Mouse (Mus musculus) MEL (cell line): ENCODE results near the gene Bhmt2.

Experiments used
- BHLHE40 ChIP-seq: IDR thresholded peaks from 2 replicates; pipeline ENCODE4 v1.6.1; 2012; ENCODE audit warnings: low read depth, mild to moderate bottlenecking, inconsistent platforms, low read length, improper control_type of control experiment, borderline replicate concordance
- CTCF ChIP-seq, 3 experiments: IDR thresholded peaks in 2 of 3; conservative IDR thresholded peaks in 1 of 3; 2 replicates each; pipeline ENCODE4 v1.5.1; 2011 to 2012; ENCODE audit warnings: low read length in 3 of 3, low read depth in 2 of 3, mild to moderate bottlenecking in 2 of 3, improper control_type of control experiment in 1 of 3, inconsistent platforms in 1 of 3, mixed read lengths in 1 of 3, moderate library complexity in 1 of 3; ENCODE audit not compliant: control insufficient read depth in 1 of 3, insufficient read depth in 1 of 3, poor library complexity in 1 of 3, severe bottlenecking in 1 of 3
- E2F4 ChIP-seq: IDR thresholded peaks from 2 replicates; pipeline ENCODE4 v1.6.1; 2011; ENCODE audit warnings: low read depth, low read length, improper control_type of control experiment, borderline replicate concordance
- MAFK ChIP-seq: IDR thresholded peaks from 2 replicates; pipeline ENCODE4 v1.6.1; 2011; ENCODE audit warnings: low read depth, mild to moderate bottlenecking, low read length, improper control_type of control experiment, borderline replicate concordance
- MAX ChIP-seq: IDR thresholded peaks from 2 replicates; pipeline ENCODE4 v1.6.1; 2011; ENCODE audit warnings: low read length, improper control_type of control experiment
- MYC ChIP-seq: IDR thresholded peaks from 2 replicates; pipeline ENCODE4 v1.6.1; 2011; ENCODE audit warnings: low read depth, mild to moderate bottlenecking, low read length, improper control_type of control experiment, moderate library complexity
- POLR2A ChIP-seq, 2 experiments: IDR thresholded peaks; 2 replicates each; pipeline ENCODE4 v1.6.1; 2011 to 2012; ENCODE audit warnings: low read length in 2 of 2, mild to moderate bottlenecking in 2 of 2, control low read depth in 1 of 2, improper control_type of control experiment in 1 of 2, low read depth in 1 of 2, moderate library complexity in 1 of 2; ENCODE audit not compliant: control insufficient read depth in 1 of 2, insufficient read depth in 1 of 2, poor library complexity in 1 of 2
- TAL1 ChIP-seq: IDR thresholded peaks from 2 replicates; pipeline ENCODE4 v1.6.1; 2012; ENCODE audit warnings: mild to moderate bottlenecking, inconsistent platforms, low read length, moderate library complexity, mixed read lengths
- USF1 ChIP-seq: IDR thresholded peaks from 2 replicates; pipeline ENCODE4 v1.6.1; 2014; ENCODE audit warnings: low read depth, mild to moderate bottlenecking, inconsistent platforms, low read length, improper control_type of control experiment, moderate library complexity
- ZKSCAN1 ChIP-seq: IDR thresholded peaks from 2 replicates; pipeline ENCODE4 v1.6.1; 2012; ENCODE audit warnings: low read depth, mild to moderate bottlenecking, inconsistent platforms, low read length, improper control_type of control experiment, moderate library complexity

DNA sequence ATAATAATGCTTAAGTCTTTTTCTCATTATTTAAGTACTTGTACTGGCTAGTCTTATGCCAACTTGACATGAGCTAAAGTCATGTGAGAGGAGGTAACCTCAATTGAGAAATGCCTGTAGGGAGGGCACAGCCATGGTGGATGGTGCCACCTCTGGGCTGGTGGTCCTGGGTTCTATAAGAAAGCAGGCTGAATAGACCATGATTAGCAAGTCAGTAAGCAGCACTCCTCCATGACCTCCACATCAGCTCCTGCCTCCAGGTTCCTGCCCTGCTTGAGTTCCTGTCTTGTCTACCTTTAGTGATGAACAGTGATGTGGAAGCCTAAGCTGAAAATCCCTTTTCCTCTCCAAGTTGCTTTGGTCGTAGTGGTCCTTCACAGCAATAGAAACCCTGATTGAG, 16.7 kb upstream of the Bhmt2 start:
- no peak for TF ChIP-seq E2F4
- no peak for TF ChIP-seq CTCF (IDR thresholded peaks at IDR 0.05 in 2 of 3, conservative IDR thresholded peaks at IDR 0.05 in 1 of 3; ENCODE audit: control insufficient read depth in 1 of 3, insufficient read depth in 1 of 3, low read depth in 2 of 3, low read length in 3 of 3, poor library complexity in 1 of 3, severe bottlenecking in 1 of 3)
- TF ChIP-seq POLR2A (IDR thresholded peaks at IDR 0.05; ENCODE audit: control insufficient read depth in 1 of 2, insufficient read depth in 1 of 2, low read depth in 1 of 2, low read length in 2 of 2, poor library complexity in 1 of 2) = no peak
- no peak for TF ChIP-seq MAX
- no peak for TF ChIP-seq USF1
- TF ChIP-seq MYC = no peak
- TF ChIP-seq TAL1 = no peak
- no peak for TF ChIP-seq BHLHE40
- no peak for TF ChIP-seq ZKSCAN1
- no peak for TF ChIP-seq MAFK
